Mouse (Mus musculus) c-Kit-positive CD71-negative TER-119-negative erythroid progenitor cells, embryonic 14.5 days (primary cell): ENCODE measurements at regions not wholly inside any gene's neighbourhood (a gene's known extent, or its start where the extent isn't known, plus 50 kb on each side); places are given as distances from the start of the nearest gene placed in this dataset.

Experiments used
- DNase-seq: peaks from one replicate; pipeline ENCODE4 v3.0.0-alpha.2; 2013; ENCODE audit warnings: low read depth

DNA sequence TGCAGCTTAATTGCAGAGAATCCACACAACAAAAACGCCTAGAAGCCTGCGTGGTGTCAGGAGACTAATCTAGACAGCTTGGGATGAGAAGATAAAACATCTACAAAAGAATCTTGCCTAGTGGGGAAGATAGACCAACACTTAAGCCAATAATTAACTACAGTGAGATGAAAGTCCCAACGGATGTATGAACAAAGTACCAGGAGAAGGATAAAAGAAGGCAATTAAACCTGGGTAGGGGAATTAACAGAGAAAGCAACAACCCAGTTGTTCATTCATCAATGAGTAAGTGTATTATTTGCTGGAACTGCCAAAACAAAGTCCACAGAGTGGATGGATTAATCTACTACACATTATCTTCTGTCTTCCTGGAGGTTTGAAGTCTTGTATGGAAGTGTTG lies 99.8 kb downstream of the Olfm4 start:
- no peak for DNase-seq

GRCm38 (mm10) chr14:80097238-80097637 lies 113.4 kb downstream of the Olfm4 start:
- no peak for DNase-seq

DNA sequence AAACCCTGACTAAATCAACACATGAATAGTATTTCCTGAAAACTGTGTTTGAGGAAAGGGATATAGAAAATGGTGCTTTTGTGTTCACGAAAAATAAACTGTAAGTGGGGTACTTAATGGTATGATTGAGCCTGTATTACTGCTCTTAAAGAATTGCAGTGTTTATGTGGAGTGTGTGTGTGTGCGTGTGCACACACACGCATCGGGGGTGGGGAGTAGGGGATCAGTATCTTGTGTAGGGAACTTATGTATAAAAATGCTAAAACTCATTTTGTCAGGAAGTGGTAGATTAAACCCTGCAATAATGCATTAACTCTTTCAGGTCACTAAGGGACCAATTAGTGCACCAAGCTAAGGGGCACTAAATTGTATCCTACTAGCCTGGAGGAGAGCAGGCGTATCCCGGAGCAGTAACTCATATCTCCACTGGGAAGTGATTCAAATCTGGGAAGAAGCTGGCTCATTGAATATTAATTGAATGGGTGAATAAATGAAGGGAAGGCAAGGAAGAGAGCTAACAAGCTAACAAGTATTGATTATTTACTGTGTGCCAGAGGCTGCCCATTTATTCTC lies 129.3 kb downstream of the Olfm4 start:
- no peak for DNase-seq

GRCm38 (mm10) chr14:80114326-80114725 lies 130.4 kb downstream of the Olfm4 start:
- no peak for DNase-seq

GRCm38 (mm10) chr14:80125156-80125555 lies 141.3 kb downstream of the Olfm4 start:
- no peak for DNase-seq

DNA sequence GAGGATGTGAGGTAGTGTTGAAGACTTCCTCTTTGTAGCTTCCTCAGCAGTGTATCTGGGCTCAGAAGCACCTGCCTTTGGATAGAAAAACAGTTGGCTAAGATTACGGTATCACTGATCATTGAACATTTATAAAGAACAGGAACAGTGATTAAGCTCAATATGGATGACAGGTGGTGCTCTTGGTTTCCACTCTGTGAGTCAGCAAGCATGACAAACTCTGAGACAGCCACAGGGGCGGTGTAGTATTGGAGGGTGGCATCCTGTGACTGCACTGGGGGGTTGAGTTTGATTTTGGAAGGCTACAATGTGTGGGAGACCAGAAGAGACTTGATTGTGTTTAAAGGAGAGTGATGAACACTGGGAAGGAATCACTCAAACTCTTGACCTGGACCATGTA lies 144.3 kb downstream of the Olfm4 start:
- no peak for DNase-seq

DNA sequence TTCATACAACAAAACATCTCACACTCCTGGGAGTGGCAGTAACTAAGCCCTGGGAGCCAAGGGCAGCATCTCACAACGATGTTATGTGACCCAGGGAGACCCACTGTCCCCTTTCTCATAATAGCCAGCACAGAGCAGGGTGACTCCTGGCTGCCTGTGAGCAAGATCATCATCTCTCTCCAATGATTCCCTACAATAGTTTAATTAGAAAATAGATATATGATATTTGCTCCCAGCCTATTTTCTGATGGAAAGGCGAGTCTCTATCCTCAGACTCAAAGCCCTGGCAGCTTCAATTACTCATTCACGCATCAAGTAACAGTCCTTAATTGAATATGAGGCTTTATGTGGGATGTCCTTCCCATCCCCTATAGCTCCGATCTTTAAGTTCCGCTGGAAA lies 153.7 kb downstream of the Olfm4 start:
- DNase-seq, result no peak

GRCm38 (mm10) chr14:80138991-80139791 lies 155.3 kb downstream of the Olfm4 start:
- DNase-seq, result no peak

DNA sequence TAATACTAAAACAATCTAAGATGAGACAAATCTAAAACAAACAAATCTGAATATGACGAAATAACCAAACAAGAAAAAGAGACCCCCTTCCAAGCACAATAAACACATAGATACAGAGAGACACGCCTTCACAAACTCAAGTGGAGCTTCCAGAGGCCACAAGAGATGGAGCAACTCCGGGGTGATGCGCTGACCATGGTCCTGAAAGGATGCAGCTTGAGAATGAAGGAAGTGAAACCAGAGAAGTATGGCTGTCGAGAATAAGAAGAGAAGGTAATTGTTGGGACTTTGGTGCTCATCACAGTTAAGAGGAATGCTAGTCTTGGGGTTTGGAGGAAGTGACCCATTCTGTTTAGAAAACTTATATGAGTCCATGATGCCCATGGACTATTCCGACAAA lies 173.1 kb downstream of the Olfm4 start:
- DNase-seq, result peak; percentile 36

GRCm38 (mm10) chr14:80169211-80169610 lies 185.3 kb downstream of the Olfm4 start:
- no peak for DNase-seq

DNA sequence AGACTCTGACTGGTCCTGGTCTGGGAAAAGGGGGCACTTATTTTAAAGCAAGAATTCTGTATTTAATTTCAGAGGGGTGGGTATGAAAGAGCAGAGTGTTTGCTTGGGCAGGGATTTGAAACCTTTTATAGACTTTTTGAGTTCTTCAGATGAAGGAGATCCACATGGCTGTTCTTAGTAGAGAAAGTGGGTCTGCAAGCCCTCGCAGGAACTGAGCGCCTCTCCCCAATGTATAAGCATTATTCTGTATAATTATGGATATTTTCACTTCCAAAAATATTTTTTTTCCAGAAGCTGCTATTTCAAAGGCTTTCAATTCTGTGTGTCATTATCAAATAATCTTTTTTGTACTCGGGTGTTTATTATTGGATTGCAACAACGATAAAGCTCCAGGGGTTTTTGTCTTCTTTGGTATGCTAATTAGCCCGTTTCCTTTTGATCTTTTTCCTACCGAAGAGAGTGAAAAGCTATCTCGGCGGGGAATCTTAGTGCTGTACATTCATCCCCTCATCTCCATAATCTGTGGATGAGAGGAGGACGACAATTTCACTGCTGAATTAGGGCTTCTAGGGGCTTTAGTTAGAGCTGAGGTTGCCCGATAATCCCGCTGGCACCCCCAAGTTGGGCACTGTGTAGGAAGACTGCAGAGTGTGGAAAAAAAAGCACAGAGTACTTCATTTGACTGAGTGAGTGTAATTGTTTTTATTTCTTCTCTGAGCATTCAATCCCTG lies 186.7 kb downstream of the Olfm4 start:
- no peak for DNase-seq

DNA sequence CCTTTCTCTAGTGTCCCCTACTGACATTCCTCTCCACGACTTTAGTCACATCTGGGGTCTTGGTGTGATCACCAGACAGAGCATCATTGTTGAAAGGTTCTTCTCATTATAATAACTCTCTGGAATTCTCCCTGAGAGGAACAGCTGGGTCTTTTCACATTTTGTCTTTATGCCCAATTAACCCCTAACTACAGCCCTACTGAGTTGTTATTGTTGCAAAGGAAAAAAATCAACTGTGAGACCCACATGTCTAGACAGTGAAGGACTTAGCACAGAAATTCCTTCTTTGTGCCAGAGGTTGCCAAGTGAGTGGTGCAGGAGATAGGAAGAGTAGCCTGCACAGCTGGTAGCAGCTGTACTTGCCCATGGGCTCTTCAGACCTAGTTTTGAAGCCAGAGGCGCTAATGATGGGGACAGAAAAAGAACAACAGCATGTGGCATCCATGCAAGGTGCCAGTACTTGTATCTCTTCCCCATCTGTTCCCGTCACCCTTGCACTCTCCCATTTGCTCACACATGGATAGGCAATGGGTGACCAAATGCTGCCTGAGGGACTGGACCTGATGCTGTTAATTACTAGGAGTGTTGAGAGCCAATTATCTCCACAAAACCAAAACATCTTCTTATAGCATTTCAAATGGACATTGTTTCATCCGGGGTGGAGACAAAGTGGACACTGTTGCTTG lies 189.1 kb downstream of the Olfm4 start:
- DNase-seq, result no peak

DNA sequence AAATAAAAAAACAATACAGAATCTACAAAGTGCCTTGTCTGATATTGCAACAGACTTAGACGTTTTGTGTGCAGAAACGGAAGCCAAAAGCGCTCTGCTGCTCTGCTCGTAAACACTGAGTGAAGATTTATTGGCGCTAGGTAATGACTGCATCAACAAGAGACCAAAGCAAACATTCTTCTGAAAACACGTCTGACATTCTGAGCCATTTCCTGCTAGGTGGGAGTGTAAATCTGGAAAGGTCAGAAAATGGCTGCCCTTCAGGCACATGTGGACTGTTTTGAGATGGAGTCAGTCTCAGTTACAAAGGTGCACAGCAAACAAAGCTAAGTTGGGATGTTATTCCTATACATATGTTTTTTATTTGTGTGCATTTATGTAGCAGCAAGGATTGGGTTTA lies 192.6 kb downstream of the Olfm4 start:
- DNase-seq, result no peak

GRCm38 (mm10) chr14:80195041-80195440 lies 211.2 kb downstream of the Olfm4 start:
- no peak for DNase-seq

DNA sequence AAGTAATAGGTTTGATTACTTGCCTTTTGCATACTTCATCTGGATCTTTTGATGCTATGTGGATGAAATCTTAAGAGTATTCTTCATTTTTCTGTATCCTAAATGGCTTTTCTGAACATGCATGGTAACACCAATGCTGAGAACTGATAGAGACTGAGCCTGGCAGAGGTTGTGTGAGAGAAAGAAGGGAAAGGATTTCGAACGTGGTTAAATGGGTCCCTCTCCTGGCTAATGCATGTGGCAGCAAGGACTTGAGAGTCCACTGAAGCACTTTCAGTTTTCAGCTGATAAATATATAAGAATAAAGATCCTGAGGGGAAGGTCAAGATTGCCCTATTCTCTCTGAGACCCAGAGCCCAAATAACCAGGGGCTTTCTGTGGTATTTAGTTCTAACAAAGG lies 229.0 kb downstream of the Olfm4 start:
- no peak for DNase-seq

- DNase-seq, result no peak
Observed at GRCm38 (mm10) chr14:80213666-80214065, 229.8 kb downstream of the Olfm4 start.

DNA sequence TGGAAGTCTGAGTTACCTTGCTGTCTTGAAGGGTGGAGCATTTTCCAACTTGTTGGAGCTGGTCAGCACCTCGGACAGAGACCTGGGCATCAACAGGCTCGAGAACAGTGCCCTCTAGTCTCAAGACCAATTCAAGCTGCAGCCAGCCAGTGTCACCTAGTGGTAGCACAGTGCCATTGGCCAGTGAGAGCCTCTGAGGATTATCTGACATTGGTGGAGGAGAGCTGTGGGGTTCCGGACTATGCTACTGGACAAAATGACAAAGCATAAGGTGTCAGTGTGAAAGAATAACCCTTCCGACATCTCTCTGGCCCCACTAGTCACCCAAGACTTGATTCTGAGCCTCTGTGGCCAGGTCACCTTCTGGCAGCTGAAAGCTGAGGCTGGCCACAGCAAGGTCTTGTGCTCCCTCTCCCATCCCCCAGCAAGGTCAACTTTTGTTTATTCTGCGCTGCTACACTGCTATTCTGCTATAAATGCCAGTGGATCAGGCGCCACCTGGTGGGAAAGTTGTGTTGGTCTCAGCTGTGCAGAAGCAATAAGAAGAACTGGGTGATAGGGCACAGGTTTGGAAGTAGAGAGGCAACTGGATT lies 232.2 kb downstream of the Olfm4 start:
- peak; percentile 29 for DNase-seq

DNA sequence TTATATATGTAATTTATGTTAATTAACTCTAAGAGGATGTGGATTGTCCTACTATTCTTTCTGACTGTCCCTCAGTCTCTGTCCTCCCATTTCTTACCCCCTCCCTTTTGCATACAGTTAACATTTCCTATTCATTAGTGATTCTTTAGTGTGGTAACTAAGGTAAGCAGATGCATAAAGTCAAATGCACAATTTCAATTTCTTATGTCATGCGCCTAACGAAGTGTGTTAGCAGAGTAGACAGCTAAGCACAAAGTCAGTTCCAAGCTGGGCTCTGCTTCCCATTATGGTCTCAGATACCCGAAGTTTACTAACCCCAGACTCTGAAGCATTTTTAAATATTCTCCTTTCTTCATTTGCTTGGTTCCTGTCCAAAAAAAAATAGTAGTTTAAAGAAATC lies 248.2 kb downstream of the Olfm4 start:
- DNase-seq, result no peak

DNA sequence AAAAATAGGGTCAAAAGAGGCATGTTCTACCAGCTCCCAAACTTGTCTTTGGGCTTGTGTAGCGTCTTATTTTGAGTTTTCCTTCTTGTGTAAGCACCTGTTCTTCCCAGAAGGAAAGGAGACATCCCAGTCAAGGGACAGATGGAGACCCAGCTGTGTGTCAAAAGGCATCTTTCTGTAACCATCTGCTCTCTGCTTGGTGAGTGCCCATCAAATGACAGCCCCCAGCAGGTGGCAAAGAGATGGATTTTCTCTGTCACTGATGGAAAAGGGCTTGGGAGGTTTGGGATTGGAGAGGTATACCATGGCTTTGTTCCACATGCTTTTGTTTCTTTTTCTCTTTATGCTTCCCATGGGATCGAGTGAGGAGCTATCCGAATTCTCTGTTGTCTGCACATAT lies 249.1 kb downstream of the Olfm4 start:
- no peak for DNase-seq

- no peak for DNase-seq
Observed at GRCm38 (mm10) chr14:80237136-80237535, 253.3 kb downstream of the Olfm4 start.

DNA sequence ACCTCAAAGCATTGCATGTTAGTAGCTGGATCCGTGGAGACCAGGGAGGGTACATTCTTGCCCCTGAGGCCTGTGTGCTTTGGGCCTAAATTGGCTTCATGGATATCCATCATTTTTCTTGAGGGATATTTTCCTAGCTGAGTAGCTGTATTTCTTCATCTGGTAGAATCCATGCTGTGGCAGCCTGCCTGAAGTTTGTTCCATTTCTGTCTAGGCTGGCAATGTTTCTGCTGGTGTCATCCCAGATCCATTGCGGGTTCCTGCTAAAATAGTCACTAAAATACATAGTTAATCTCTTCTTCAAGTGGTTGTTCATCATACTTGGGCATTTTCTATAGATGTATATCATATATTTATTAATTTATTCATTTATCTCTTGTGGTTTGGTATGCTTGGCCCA lies 253.7 kb downstream of the Olfm4 start:
- DNase-seq, result no peak

DNA sequence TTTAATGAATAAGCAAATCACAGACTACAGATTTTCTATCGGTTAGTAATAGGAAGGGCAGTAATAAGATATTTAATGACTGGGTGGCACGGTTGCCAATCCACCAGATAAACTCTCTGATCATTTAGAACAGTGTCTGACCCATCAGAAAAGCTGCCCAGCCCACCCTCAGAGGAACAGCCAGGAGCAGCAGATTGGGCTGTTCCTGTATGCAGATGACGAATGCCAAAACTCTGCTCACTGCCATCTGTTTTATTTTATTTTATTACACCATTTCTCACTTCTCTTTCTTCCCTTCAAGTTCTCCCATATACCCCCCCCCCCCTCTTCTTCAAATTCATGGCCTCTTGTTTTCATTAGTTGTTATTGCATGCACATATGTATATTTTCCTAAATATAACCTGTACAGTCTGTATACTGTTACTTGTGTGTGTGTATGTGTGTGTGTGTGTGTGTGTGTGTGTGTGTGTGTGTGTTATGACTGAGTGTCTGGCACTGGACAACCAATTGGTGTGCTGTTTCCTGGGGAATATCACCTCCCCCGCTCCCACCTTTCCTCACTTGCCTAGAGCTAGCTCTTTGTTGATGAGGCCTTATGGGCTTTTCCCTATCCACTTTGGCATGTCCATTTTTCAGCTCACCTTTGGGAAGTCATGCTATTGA lies 260.9 kb downstream of the Olfm4 start:
- no peak for DNase-seq
